Mouse (Mus musculus): ENCODE data around the gene Ppil6. TPM values are rescaled to one million over a fixed set of nuclear protein-coding genes. Genes with fewer than 3 reads are reported as not detected.

The Ppil6 gene
- polyA plus RNA-seq, 1 experiment from 2014 or later: 1.8 TPM

- Histone ChIP-seq H3K4me1 (ENCODE audit: control insufficient read depth in 2 of 2, insufficient read depth in 2 of 2, low read length in 2 of 2) (peaks cover 8 to 10% of the 10 kb centered on the region in 2 experiments; a peak in 3 of 4 replicates), H3K9me3 (ENCODE audit: control insufficient read depth, low read length) (peaks cover 4% of the 10 kb centered on the region; the same call in 1 of the 2 replicates), H3K4me3 (ENCODE audit: control insufficient read depth in 1 of 2, insufficient read depth in 1 of 2, low read depth in 1 of 2, low read length in 2 of 2) (no peak overlapping the region), H3K9ac (ENCODE audit: low read length) (no peak overlapping the region), H3K27ac (replicated peaks in 1 of 2; ENCODE audit: control insufficient read depth in 1 of 2, insufficient read depth in 1 of 2, low read depth in 2 of 2, low read length in 2 of 2) (no peak overlapping the region), H3K4me2 (ENCODE audit: low read length) (no peak overlapping the region), H3K27me3 (ENCODE audit: control insufficient read depth, insufficient read depth, low read length) (no peaks in the 10 kb centered on the region), H3K36me3 (ENCODE audit: control insufficient read depth, insufficient read depth, low read length) (no peaks in the 10 kb centered on the region)
- no peak for ATAC-seq (ENCODE audit: insufficient number of reproducible peaks, insufficient read depth, low FRiP score, low read depth)
- WGBS: 82% methylated on average over 3 of the region's 3 CpGs
These were observed 64.8 kb downstream of the Ppil6 start for GRCm38 (mm10) chr10:41555081-41555480.

- H3K9ac ChIP-seq (ENCODE audit: low read length): no peak overlapping the region
- H3K36me3 ChIP-seq (ENCODE audit: control insufficient read depth, insufficient read depth, low read length): no peaks in the 10 kb centered on the region
- H3K9me3 ChIP-seq (ENCODE audit: control insufficient read depth, low read length): peaks cover 14% of the 10 kb centered on the region
- H3K4me3 ChIP-seq (ENCODE audit: control insufficient read depth in 1 of 2, insufficient read depth in 1 of 2, low read depth in 1 of 2, low read length in 2 of 2): no peak overlapping the region
- no peaks in the 10 kb centered on the region for H3K27me3 ChIP-seq (ENCODE audit: control insufficient read depth, insufficient read depth, low read length)
- peaks cover 6 to 16% of the 10 kb centered on the region in 2 experiments; a peak in 3 of 4 replicates for H3K4me1 ChIP-seq (ENCODE audit: control insufficient read depth in 2 of 2, insufficient read depth in 2 of 2, low read length in 2 of 2)
- ATAC-seq (ENCODE audit: insufficient number of reproducible peaks, insufficient read depth, low FRiP score, low read depth): no peak
- H3K4me2 ChIP-seq (ENCODE audit: low read length): no peak overlapping the region
- WGBS: 86% methylated on average over 1 of the region's 1 CpGs
- H3K27ac ChIP-seq (replicated peaks in 1 of 2; ENCODE audit: control insufficient read depth in 1 of 2, insufficient read depth in 1 of 2, low read depth in 2 of 2, low read length in 2 of 2): no peak overlapping the region
These were observed 68.2 kb downstream of the Ppil6 start for GRCm38 (mm10) chr10:41558401-41558800.

GRCm38 (mm10) chr10:41561701-41562395, 71.6 kb downstream of the Ppil6 start:
- Histone ChIP-seq H3K4me1 (ENCODE audit: control insufficient read depth in 2 of 2, insufficient read depth in 2 of 2, low read length in 2 of 2) (peaks cover 15 to 19% of the 10 kb centered on the region in 2 experiments; a peak in 3 of 4 replicates), H3K4me3 (ENCODE audit: control insufficient read depth in 1 of 2, insufficient read depth in 1 of 2, low read depth in 1 of 2, low read length in 2 of 2) (no peak overlapping the region), H3K27me3 (ENCODE audit: control insufficient read depth, insufficient read depth, low read length) (no peaks in the 10 kb centered on the region), H3K36me3 (ENCODE audit: control insufficient read depth, insufficient read depth, low read length) (no peaks in the 10 kb centered on the region), H3K27ac (replicated peaks in 1 of 2; ENCODE audit: control insufficient read depth in 1 of 2, insufficient read depth in 1 of 2, low read depth in 2 of 2, low read length in 2 of 2) (no peak overlapping the region), H3K4me2 (ENCODE audit: low read length) (no peak overlapping the region), H3K9me3 (ENCODE audit: control insufficient read depth, low read length) (peaks cover 14% of the 10 kb centered on the region), H3K9ac (ENCODE audit: low read length) (no peak overlapping the region)
- ATAC-seq (ENCODE audit: insufficient number of reproducible peaks, insufficient read depth, low FRiP score, low read depth): no peak
- WGBS: 62% methylated on average over 10 of the region's 10 CpGs

Other genes with a start within 250 kb of the Ppil6 start
- gene Fig4, start 187.2 kb upstream of the Ppil6 start, polyA plus RNA-seq (2014; fragmentation: Nextera tagmentation; extraction: Ambion mirVana): 57.2 and 64.9 TPM in 2 replicates
- gene Ak9, start 186.5 kb upstream of the Ppil6 start, polyA plus RNA-seq (2014; fragmentation: Nextera tagmentation; extraction: Ambion mirVana): 0.18 and 0.19 TPM in 2 replicates
- gene Zbtb24, start 40.1 kb upstream of the Ppil6 start, polyA plus RNA-seq (2014; fragmentation: Nextera tagmentation; extraction: Ambion mirVana): 11.7 and 12.7 TPM in 2 replicates
- gene Mical1, start 14.1 kb upstream of the Ppil6 start, polyA plus RNA-seq (2014; fragmentation: Nextera tagmentation; extraction: Ambion mirVana): 31.8 and 32.1 TPM in 2 replicates
- gene Smpd2, start 70 bp upstream of the Ppil6 start, polyA plus RNA-seq (2014; fragmentation: Nextera tagmentation; extraction: Ambion mirVana): 51.1 and 54.0 TPM in 2 replicates
- gene Cd164, start 29.0 kb downstream of the Ppil6 start, polyA plus RNA-seq (2014; fragmentation: Nextera tagmentation; extraction: Ambion mirVana): 220 and 225 TPM in 2 replicates
- gene Ccdc162, start 226.2 kb downstream of the Ppil6 start, polyA plus RNA-seq (2014; fragmentation: Nextera tagmentation; extraction: Ambion mirVana): 0.20 and 0.46 TPM in 2 replicates